Mouse (Mus musculus) heart, adult 11 months (tissue): Measurements from ENCODE around the gene Gm11168.
"Not testable (repeated sequence)": the region's sequence is repeated elsewhere in the genome, so short reads cannot be mapped to it uniquely, and the experiment has no call there.

ENCODE experiments used
- DNase-seq: peaks from one replicate; pipeline ENCODE4 v3.0.0; 2022

Gm11168 gene

GRCm38 (mm10) chr9:3002794-3003396, at the start of gene Gm11168:
Gene Gm11168, plus strand, starts transcription at chr9:3003346.
- DNase-seq, result not testable (repeated sequence)

GRCm38 (mm10) chr9:3000445-3000972, 2.6 kb upstream of the Gm11168 start, which contains the start of gene Gm10722:
Gene Gm10722, plus strand, starts transcription at chr9:3000922.
- DNase-seq, result peak; percentile 91

DNA sequence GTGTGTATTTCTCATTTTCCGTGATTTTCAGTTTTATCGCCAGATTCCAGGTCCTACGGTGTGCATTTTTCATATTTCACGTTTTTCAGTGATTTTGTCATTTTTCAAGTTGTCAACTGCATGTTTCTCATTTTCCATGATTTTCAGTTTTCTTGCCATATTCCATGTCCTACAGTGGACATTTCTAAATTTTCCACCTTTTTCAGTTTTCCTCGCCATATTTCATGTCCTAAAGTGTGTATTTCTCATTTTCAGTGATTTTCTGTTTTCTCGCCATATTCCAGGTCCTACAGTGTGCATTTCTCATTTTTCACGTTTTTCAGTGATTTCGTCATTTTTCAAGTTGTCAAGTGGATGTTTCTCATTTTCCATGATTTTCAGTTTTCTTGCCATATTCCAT, 2.1 kb upstream of the Gm11168 start:
- peak; percentile 60 for DNase-seq

- DNase-seq, result peak; percentile 98
These were observed 1.0 kb upstream of the Gm11168 start for GRCm38 (mm10) chr9:3001948-3002659.

DNA sequence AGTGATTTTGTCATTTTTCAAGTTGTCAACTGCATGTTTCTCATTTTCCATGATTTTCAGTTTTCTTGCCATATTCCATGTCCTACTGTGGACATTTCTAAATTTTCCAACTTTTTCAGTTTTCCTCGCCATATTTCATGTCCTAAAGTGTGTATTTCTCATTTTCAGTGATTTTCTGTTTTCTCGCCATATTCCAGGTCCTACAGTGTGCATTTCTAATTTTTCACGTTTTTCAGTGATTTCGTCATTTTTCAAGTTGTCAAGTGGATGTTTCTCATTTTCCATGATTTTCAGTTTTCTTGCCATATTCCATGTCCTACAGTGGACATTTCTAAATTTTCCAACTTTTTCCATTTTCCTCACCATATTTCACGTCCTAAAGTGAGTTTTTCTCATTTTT, 3.0 kb downstream of the Gm11168 start:
- not testable (repeated sequence) for DNase-seq

DNA sequence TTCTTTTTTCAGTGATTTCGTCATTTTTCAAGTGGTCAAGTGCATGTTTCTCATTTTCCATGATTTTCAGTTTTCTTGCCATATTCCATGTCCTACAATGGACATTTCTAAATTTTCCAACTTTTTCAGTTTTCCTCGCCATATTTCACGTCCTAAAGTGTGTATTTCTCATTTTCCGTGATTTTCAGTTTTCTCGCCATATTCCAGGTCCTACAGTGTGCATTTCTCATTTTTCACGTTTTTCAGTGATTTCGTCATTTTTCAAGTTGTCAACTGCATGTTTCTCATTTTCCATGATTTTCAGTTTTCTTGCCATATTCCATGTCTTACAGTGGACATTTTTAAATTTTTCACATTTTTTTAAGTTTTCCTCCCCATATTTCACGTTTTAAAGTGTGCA, 3.5 kb downstream of the Gm11168 start:
- DNase-seq, result peak; percentile 100

DNA sequence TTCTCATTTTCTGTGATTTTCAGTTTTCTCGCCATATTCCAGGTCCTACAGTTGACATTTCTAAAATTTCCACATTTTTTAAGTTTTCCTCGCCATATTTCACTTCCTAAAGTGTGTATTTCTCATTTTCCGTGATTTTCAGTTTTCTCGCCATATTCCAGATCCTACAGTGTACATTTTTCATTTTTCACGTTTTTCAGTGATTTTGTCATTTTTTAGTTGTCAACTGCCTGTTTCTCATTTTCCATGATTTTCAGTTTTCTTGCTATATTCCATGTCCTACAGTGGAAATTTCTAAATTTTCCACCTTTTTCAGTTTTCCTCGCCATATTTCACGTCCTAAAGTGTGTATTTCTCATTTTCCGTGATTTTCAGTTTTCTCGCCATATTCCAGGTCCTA, 4.1 kb downstream of the Gm11168 start:
- not testable (repeated sequence) for DNase-seq

GRCm38 (mm10) chr9:3009331-3009730, 6.2 kb downstream of the Gm11168 start:
- DNase-seq, result not testable (repeated sequence)

DNA sequence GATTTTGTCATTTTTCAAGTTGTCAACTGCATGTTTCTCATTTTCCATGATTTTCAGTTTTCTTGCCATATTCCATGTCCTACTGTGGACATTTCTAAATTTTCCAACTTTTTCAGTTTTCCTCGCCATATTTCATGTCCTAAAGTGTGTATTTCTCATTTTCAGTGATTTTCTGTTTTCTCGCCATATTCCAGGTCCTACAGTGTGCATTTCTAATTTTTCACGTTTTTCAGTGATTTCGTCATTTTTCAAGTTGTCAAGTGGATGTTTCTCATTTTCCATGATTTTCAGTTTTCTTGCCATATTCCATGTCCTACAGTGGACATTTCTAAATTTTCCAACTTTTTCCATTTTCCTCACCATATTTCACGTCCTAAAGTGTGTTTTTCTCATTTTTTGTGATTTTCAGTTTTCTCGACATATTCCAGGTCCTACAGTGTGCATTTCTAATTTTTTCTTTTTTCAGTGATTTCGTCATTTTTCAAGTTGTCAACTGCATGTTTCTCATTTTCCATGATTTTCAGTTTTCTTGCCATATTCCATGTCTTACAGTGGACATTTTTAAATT, 9.0 kb downstream of the Gm11168 start:
- DNase-seq, result not testable (repeated sequence)

- not testable (repeated sequence) for DNase-seq
These were observed 9.7 kb downstream of the Gm11168 start, which contains the start of gene Gm10721 for GRCm38 (mm10) chr9:3012733-3013279. Gene Gm10721, plus strand, starts transcription at chr9:3013140.

GRCm38 (mm10) chr9:3015354-3015753, 12.2 kb downstream of the Gm11168 start, which contains the start of gene Gm10720:
Gene Gm10720, plus strand, starts transcription at chr9:3015654.
- DNase-seq, result not testable (repeated sequence)

GRCm38 (mm10) chr9:3015896-3016295, 12.8 kb downstream of the Gm11168 start:
- not testable (repeated sequence) for DNase-seq

GRCm38 (mm10) chr9:3017108-3017507, 14.0 kb downstream of the Gm11168 start, which contains the start of gene Gm10719:
Gene Gm10719, plus strand, starts transcription at chr9:3017408.
- DNase-seq, result not testable (repeated sequence)

DNA sequence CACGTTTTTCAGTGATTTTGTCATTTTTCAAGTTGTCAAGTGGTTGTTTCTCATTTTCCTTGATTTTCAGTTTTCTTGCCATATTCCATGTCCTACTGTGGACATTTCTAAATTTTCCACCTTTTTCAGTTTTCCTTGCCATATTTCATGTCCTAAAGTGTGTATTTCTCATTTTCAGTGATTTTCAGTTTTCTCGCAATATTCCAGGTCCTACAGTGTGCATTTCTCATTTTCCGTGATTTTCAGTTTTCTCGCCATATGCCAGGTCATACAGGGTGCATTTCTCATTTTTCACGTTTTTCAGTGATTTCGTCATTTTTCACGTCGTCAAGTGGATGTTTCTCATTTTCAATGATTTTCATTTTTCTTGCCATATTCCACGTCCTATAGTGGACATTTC, 15.8 kb downstream of the Gm11168 start:
- not testable (repeated sequence) for DNase-seq

DNA sequence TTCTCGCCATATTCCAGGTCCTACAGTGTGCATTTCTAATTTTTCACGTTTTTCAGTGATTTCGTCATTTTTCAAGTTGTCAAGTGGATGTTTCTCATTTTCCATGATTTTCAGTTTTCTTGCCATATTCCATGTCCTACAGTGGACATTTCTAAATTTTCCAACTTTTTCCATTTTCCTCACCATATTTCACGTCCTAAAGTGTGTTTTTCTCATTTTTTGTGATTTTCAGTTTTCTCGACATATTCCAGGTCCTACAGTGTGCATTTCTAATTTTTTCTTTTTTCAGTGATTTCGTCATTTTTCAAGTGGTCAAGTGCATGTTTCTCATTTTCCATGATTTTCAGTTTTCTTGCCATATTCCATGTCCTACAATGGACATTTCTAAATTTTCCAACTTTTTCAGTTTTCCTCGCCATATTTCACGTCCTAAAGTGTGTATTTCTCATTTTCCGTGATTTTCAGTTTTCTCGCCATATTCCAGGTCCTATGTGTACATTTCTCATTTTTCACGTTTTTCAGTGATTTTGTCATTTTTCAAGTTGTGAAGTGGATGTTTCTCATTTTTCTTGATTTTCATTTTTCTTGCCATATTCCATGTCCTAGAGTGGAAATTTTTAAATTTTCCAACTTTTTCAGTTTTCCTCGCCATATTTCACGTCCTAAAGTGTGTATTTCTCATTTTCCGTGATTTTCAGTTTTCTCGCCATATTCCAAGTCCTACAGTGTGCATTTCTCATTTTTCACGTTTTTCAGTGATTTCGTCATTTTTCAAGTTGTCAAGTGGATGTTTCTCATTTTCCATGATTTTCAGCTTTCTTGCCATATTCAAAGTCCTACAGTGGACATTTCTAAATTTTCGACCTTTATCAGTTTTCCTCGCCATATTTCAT, 16.9 kb downstream of the Gm11168 start:
- DNase-seq, result peak; percentile 79

- DNase-seq, result peak; percentile 94
These were observed 19.3 kb downstream of the Gm11168 start for GRCm38 (mm10) chr9:3022316-3023008.

DNA sequence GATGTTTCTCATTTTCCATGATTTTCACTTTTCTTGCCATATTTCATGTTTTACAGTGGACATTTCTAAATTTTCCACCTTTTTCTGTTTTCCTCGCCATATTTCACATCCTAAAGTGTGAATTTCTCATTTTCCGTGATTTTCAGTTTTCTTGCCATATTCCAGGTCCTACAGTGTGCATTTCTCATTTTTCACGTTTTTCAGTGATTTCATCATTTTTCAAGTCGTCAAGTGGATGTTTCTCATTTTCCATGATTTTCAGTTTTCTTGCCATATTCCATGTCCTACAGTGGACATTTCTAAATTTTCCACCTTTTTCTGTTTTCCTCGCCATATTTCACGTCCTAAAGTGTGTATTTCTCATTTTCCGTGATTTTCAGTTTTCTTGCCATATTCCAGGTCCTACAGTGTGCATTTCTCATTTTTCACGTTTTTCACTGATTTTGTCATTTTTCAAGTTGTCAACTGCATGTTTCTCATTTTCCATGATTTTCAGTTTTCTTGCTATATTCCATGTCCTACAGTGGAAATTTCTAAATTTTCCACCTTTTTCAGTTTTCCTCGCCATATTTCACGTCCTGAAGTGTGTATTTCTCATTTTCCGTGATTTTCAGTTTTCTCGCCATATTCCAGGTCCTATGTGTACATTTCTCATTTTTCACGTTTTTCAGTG, 20.3 kb downstream of the Gm11168 start, which contains the start of gene Gm10718:
Gene Gm10718 (plus strand): TSS at position 236 of the 673 bp plus-strand sequence.
- DNase-seq, result peak; percentile 89

GRCm38 (mm10) chr9:3023985-3024648, 21.0 kb downstream of the Gm11168 start:
- DNase-seq, result peak; percentile 100

- DNase-seq, result peak; percentile 80
These were observed 21.8 kb downstream of the Gm11168 start, which contains the start of gene Gm10717 for GRCm38 (mm10) chr9:3024912-3025467. Gene Gm10717, plus strand, starts transcription at chr9:3025417.

DNA sequence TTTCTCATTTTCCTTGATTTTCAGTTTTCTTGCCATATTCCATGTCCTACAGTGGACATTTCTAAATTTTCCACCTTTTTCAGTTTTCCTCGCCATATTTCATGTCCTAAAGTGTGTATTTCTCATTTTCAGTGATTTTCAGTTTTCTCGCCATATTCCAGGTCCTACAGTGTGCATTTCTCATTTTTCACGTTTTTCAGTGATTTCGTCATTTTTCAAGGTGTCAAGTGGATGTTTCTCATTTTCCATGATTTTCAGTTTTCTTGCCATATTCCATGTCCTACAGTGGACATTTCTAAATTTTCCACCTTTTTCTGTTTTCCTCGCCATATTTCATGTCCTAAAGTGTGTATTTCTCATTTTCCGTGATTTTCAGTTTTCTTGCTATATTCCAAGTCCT, 22.5 kb downstream of the Gm11168 start:
- DNase-seq, result peak; percentile 93
